Mouse (Mus musculus): ENCODE results near the gene Barhl1. TPM values are rescaled to one million over a fixed set of nuclear protein-coding genes. Genes with fewer than 3 reads are reported as not detected.

Barhl1 gene
- total RNA-seq (2021) = under 1 TPM; 0.12 to 0.24 TPM
- long read RNA-seq, experiment 1 = 0 reads
- long read RNA-seq, experiment 2 = 0 reads

GRCm38 (mm10) chr2:28916513-28916865, at the start of gene Barhl1:
Gene Barhl1, minus strand, starts transcription at chr2:28916668.
- DNase-seq = no peak

- no peak for DNase-seq
Observed at GRCm38 (mm10) chr2:28963565-28963964, 47.1 kb upstream of the Barhl1 start.

- no peak for DNase-seq
Observed at GRCm38 (mm10) chr2:28961636-28962035, 45.2 kb upstream of the Barhl1 start.

GRCm38 (mm10) chr2:28961024-28961585, 44.6 kb upstream of the Barhl1 start:
- no peak for DNase-seq

- DNase-seq = no peak
Observed at GRCm38 (mm10) chr2:28956874-28957273, 40.4 kb upstream of the Barhl1 start.

GRCm38 (mm10) chr2:28954595-28954994, 38.1 kb upstream of the Barhl1 start:
- no peak for DNase-seq

- no peak for DNase-seq
Observed at GRCm38 (mm10) chr2:28952981-28953380, 36.5 kb upstream of the Barhl1 start.

- DNase-seq = no peak
Observed at GRCm38 (mm10) chr2:28946312-28946711, 29.8 kb upstream of the Barhl1 start.

GRCm38 (mm10) chr2:28945388-28945787, 28.9 kb upstream of the Barhl1 start:
- DNase-seq = no peak

GRCm38 (mm10) chr2:28943666-28944516, 27.4 kb upstream of the Barhl1 start:
- no peak for DNase-seq

GRCm38 (mm10) chr2:28938997-28939396, 22.5 kb upstream of the Barhl1 start:
- DNase-seq = no peak

GRCm38 (mm10) chr2:28930571-28930970, 14.1 kb upstream of the Barhl1 start:
- DNase-seq = no peak

GRCm38 (mm10) chr2:28923912-28924311, 7.4 kb upstream of the Barhl1 start:
- DNase-seq = peak; percentile 88

- no peak for DNase-seq
Observed at GRCm38 (mm10) chr2:28919001-28919400, 2.5 kb upstream of the Barhl1 start.

- DNase-seq = peak; percentile 27
Observed at GRCm38 (mm10) chr2:28917518-28918361, 1.3 kb upstream of the Barhl1 start.

- DNase-seq = no peak
Observed at GRCm38 (mm10) chr2:28917156-28917517, 669 bp upstream of the Barhl1 start.

- DNase-seq = peak; percentile 80
Observed at GRCm38 (mm10) chr2:28915768-28916512, 528 bp downstream of the Barhl1 start.

GRCm38 (mm10) chr2:28915104-28915738, 1.2 kb downstream of the Barhl1 start:
- no peak for DNase-seq

GRCm38 (mm10) chr2:28914121-28914520, 2.3 kb downstream of the Barhl1 start:
- no peak for DNase-seq

- no peak for DNase-seq
Observed at GRCm38 (mm10) chr2:28912961-28913360, 3.5 kb downstream of the Barhl1 start.

GRCm38 (mm10) chr2:28912039-28912700, 4.3 kb downstream of the Barhl1 start:
- DNase-seq = no peak
